Mouse (Mus musculus): Measurements from ENCODE around the gene Frrs1l. TPM values are rescaled to one million over a fixed set of nuclear protein-coding genes. Genes with fewer than 3 reads are reported as not detected.

Frrs1l gene
- polyA plus RNA-seq, 1 experiment from 2014 or later = 2.4 TPM

Other genes with a start within 250 kb of the Frrs1l start
- not detected in 2 replicates for gene Actl7b, start 248.9 kb downstream of the Frrs1l start, polyA plus RNA-seq (2014; fragmentation: Nextera tagmentation; extraction: Ambion mirVana)
- gene Actl7a, start 247.0 kb downstream of the Frrs1l start, polyA plus RNA-seq (2014; fragmentation: Nextera tagmentation; extraction: Ambion mirVana) = not detected in 2 replicates
- 92.8 and 111 TPM in 2 replicates for gene Elp1, start 188.1 kb downstream of the Frrs1l start, polyA plus RNA-seq (2014; fragmentation: Nextera tagmentation; extraction: Ambion mirVana)
- 27.7 and 29.7 TPM in 2 replicates for gene Fam206a, start 188.0 kb downstream of the Frrs1l start, polyA plus RNA-seq (2014; fragmentation: Nextera tagmentation; extraction: Ambion mirVana)
- gene Ctnnal1, start 125.2 kb downstream of the Frrs1l start, polyA plus RNA-seq (2014; fragmentation: Nextera tagmentation; extraction: Ambion mirVana) = 34.2 and 36.0 TPM in 2 replicates
- 5.4 and 6.1 TPM in 2 replicates for gene Tmem245, start 43.0 kb downstream of the Frrs1l start, polyA plus RNA-seq (2014; fragmentation: Nextera tagmentation; extraction: Ambion mirVana)
- 2.0 TPM in 2 replicates for gene Epb41l4b, start 153.0 kb upstream of the Frrs1l start, polyA plus RNA-seq (2014; fragmentation: Nextera tagmentation; extraction: Ambion mirVana)